In genomic region chr1:155236306-155237024, GRCm38 (mm10) we compare ENCODE assay signal across 7 mouse cellular contexts. TPM values are rescaled to one million over a fixed set of nuclear protein-coding genes. Genes with fewer than 3 reads are reported as not detected.
DNase-seq lines count a peak whose midpoint lies in the region; ATAC-seq lines count a peak whose summit lies in the region.

No protein-coding gene starts in this region.

- no peaks in the 10 kb centered on the region for H3K27me3 ChIP-seq in hindbrain, embryonic 14.5 days (ENCODE audit: control insufficient read depth, insufficient read depth, low read length)
- H3K27me3 ChIP-seq in neural tube, embryonic 14.5 days (ENCODE audit: control insufficient read depth, insufficient read depth, low read length) = no peaks in the 10 kb centered on the region

- WGBS in hindbrain, embryonic 14.5 days = 35% methylated on average over 13 of the region's 13 CpGs
- 40% methylated on average over 13 of the region's 13 CpGs for WGBS in neural tube, embryonic 14.5 days

- H3K4me1 ChIP-seq in hindbrain, embryonic 14.5 days (replicated peaks; ENCODE audit: control insufficient read depth, insufficient read depth, low read length) = peaks cover 45% of the 10 kb centered on the region
- peaks cover 32% of the 10 kb centered on the region for H3K4me1 ChIP-seq in neural tube, embryonic 14.5 days (ENCODE audit: control insufficient read depth, insufficient read depth, low read length)

- H3K36me3 ChIP-seq in hindbrain, embryonic 14.5 days (replicated peaks; ENCODE audit: control insufficient read depth, insufficient read depth) = no peaks in the 10 kb centered on the region
- H3K36me3 ChIP-seq in neural tube, embryonic 14.5 days (ENCODE audit: control insufficient read depth, insufficient read depth, low read length) = no peaks in the 10 kb centered on the region

- no peak overlapping the region for H3K4me3 ChIP-seq in hindbrain, embryonic 14.5 days (replicated peaks; ENCODE audit: low read length)
- H3K4me3 ChIP-seq in neural tube, embryonic 14.5 days (ENCODE audit: low read depth, low read length) = no peak overlapping the region

- H3K4me2 ChIP-seq in hindbrain, embryonic 14.5 days (replicated peaks) = no peak overlapping the region
- H3K4me2 ChIP-seq in neural tube, embryonic 14.5 days (ENCODE audit: low read depth, low read length) = no peak overlapping the region

- no peak for ATAC-seq in hindbrain, embryonic 14.5 days (ENCODE audit: low FRiP score)
- ATAC-seq in neural tube, embryonic 14.5 days (ENCODE audit: low read depth) = no peak

- no peaks in the 10 kb centered on the region for H3K9me3 ChIP-seq in hindbrain, embryonic 14.5 days (ENCODE audit: control insufficient read depth, low read length)
- no peaks in the 10 kb centered on the region for H3K9me3 ChIP-seq in neural tube, embryonic 14.5 days (ENCODE audit: control insufficient read depth, low read length)

- peak; percentile 25 for DNase-seq in layer of hippocampus, adult 9-11 months
- no peak for DNase-seq in layer of hippocampus, postnatal 14 days (ENCODE audit: low spot score in 2 of 2)
- peak; percentile 68 to 75 for DNase-seq in heart, adult 9 months (ENCODE audit: low spot score in 2 of 2)
- no peak for DNase-seq in hindbrain, embryonic 14.5 days (ENCODE audit: low spot score)
- no peak for DNase-seq in thymus, postnatal 0 days (ENCODE audit: low spot score)
- no peak for DNase-seq in spleen, postnatal 36 days (ENCODE audit: low spot score in 2 of 2)

- no peak overlapping the region for H3K9ac ChIP-seq in hindbrain, embryonic 14.5 days
- no peak overlapping the region for H3K9ac ChIP-seq in neural tube, embryonic 14.5 days (replicated peaks; ENCODE audit: low read depth, low read length)

- H3K27ac ChIP-seq in hindbrain, embryonic 14.5 days = peak overlapping the region; percentile 34
- H3K27ac ChIP-seq in neural tube, embryonic 14.5 days (ENCODE audit: low read depth, low read length) = peak overlapping the region; percentile 2; the same call in 1 of the 2 replicates

RNA-seq across cellular contexts. Expression of gene BC034090, which starts 7.8 kb away (rescaled TPM):
- total RNA-seq in layer of hippocampus, postnatal 14 days (2021) = 1 to 10 TPM; 6.7 to 8.3 TPM
- 4.0 and 4.1 TPM in 2 replicates for polyA plus RNA-seq in hindbrain, embryonic 14.5 days (2014; fragmentation: Nextera tagmentation; extraction: Ambion mirVana)
- 3.8 and 4.1 TPM in 2 replicates for polyA plus RNA-seq in neural tube, embryonic 14.5 days (2014; fragmentation: Nextera tagmentation; extraction: Ambion mirVana)
- 2.3 and 2.8 TPM in 2 replicates for polyA plus RNA-seq in thymus, postnatal 0 days (2015; fragmentation: Nextera tagmentation; extraction: Ambion mirVana)

Comparison
In these comparisons a context has a peak if more than half of its experiments do, and no peak if none do; other contexts are left out.
1. DNase-seq: peak in layer of hippocampus, adult 9-11 months (single experiment) and heart, adult 9 months (2 of 2); none in layer of hippocampus, postnatal 14 days (0 of 2), hindbrain, embryonic 14.5 days (single experiment), thymus, postnatal 0 days (single experiment) and spleen, postnatal 36 days (0 of 2).